Mouse (Mus musculus) kidney, adult 11 months (tissue): ENCODE data around the gene Gm28051.
A peak's percentile ranks its signal among the peaks of the same experiment; 100 is the strongest.

Experiments used
- DNase-seq: peaks from one replicate; pipeline ENCODE4 v3.0.0; 2022

Gene Gm28051

DNA sequence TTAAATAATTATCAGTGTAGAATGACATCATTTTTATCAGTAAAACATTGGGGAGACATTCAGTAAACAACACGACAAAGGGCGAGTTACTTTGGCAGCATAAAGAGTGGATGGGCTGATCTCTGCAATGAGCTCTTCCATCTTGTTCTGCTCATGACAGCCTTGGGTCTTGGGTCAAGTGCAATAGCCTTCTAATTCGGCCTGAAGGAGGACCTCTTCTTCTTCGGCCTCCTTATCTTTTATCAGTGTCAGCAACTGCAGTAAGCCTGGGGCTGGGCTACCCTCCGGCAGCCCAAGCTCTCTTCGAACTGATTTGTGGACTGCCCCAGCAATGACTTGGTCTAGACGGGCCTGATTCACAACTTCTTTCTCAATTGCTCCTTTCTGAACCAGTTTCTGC is 15.5 kb downstream of the Gm28051 start:
- no peak for DNase-seq

GRCm38 (mm10) chr12:102740285-102740684 is 17.3 kb downstream of the Gm28051 start:
- no peak for DNase-seq

DNA sequence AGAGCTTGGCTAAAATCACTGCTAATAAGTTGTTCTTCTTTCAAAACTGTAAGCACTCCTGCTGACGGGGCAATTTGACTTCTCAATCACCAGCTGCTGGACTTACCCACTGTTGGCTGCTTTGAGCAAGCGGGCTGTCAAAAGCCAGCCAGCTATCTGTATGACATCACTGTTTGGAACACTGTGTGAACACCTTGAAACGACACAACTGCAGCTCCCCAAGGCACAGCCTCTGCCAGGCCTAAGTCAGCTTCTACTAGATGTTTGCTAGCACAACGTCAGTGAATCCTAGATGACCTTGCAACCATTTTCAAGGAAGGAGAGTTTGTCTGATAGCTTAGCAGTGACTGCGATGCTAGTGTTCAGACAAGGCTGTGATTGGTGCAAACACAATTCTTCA is 18.5 kb downstream of the Gm28051 start:
- no peak for DNase-seq

DNA sequence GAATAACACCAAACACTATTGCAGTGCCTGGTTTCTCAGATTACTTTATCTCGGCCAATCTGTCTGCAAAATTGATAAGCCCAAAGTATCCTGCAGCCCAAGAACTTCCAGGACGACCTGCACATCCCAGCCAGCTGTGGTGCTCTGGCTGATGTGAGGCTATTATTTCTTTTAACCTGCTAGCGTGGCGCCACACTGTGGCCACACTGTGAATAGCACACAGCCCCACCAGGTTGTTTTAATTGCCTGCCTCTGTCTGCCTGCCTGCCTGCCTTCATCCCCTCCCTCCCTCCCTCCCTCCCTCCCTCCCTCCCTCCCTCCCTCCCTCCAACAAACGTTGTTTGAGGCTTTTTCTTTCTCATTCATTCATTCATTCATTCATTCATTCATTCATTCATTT is 24.2 kb downstream of the Gm28051 start:
- DNase-seq, result peak; percentile 55

- peak; percentile 31 for DNase-seq
Observed at GRCm38 (mm10) chr12:102730798-102731619, 26.6 kb downstream of the Gm28051 start.

- DNase-seq, result peak; percentile 82
Observed at GRCm38 (mm10) chr12:102729855-102730797, 27.4 kb downstream of the Gm28051 start.

DNA sequence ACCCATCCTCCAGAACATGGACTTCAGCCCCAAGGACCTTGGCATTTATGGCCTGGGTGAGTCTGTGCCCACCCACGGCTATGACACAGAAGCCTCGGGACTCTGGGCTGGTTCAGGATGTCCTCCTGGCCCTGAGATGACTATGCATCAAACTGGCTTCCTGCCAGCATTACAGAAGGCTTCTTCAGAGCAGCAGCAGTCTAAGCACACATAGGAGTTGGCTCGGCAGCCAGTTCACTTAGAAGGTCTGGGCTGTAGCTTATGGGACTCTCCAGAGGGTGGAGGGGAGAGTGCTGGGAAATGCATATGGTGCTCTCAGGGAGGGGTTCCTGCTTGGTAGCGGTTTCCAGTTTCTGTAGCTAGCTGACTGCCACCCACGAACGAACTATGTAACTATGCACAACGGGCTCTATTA is 31.8 kb downstream of the Gm28051 start:
- no peak for DNase-seq

DNA sequence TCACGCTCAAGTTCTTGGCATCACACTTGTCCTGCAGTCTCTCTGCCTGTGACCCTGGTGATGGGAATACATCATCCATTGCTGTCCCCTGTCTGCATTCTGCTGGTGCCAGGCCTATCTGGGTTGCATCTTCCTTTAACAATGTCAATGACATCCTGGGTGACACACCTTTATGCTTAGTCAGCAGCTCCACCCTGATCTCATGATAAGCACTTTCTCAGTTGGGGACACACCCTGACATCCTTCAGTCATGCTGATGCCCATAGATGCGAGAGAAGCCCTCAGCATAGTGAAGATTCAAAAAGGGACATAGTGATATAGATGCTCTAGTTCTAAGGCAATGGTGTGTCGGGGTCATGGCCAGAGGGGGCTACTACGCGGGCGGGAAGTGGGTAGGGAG is 32.4 kb downstream of the Gm28051 start:
- DNase-seq, result no peak

DNA sequence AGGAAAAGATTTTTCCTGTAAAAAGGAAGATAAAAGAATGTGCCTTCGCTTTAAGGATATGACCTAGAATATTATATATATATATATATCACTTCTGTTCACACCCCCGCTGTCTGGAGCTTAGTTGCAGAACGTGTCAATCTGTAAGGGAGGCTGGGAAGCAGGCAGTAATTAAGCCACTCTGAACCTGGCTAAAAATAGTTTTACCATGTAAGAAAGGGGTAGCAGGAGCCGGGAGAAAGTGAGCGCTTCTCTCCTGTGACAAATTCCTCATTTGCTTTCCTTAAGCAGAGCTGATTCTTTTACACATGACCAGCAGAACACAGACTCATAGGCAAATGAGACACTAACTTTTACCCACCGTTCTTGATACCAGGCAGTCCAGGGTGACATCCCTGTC is 33.7 kb downstream of the Gm28051 start:
- DNase-seq, result no peak

- DNase-seq, result no peak
Observed at GRCm38 (mm10) chr12:102722966-102723365, 34.6 kb downstream of the Gm28051 start.

DNA sequence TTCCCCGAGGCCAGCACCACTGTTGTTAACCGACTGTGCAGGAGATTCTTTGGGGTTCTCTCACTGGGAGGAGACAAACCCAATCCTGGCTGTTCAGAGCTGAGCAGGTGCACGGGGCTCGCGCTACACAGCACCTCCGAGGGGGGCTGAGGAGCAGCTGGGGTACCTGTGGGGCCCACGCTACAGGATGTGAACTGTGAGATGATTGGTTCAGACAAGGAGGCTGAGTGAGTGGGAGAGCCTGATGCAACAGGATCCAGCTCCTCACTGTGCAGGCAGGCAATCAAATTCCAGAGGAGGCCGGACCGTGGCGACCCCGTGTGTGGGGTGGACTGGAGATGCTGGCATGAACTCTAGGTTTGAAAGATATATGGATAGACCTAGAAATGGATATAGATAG is 35.1 kb downstream of the Gm28051 start:
- no peak for DNase-seq

DNA sequence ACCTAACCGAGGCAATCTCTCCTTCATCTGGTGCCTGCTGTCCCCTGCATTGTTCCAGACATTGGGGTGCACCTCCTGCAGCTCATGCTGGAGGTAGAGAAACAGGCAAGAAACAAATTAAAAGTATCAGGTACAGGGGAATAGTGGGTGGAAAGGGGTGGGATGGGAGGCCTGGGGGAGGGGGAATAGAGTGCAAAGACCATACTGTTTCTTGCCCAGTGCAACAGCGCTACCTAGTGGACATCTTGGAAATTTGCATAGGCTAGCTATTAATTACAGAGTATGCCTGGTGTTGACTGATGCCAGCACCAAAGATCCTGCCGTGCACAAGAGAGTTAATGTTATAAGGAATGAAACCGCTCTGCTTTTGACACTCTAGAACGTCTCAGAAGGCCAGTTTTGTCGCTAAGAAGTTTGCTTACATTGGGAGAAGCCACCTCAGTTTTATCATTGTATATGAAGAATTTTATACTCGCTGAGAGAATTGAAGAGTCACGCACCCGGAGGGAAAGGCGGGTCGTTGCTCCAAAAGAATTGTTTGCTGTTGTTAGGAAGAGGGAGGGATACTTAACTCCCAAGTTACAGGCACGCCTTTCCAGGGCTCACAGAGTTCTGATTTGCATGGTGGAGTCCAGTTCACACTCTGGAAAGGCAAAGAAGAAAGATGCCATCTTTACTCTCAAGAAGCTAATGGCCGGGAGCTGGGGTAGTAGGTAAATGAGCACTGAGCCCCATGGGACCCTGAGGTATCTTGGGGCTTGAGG is 37.8 kb downstream of the Gm28051 start:
- DNase-seq, result no peak

- no peak for DNase-seq
Observed at GRCm38 (mm10) chr12:102714654-102715395, 42.7 kb downstream of the Gm28051 start.

GRCm38 (mm10) chr12:102714116-102714515 is 43.4 kb downstream of the Gm28051 start:
- no peak for DNase-seq

GRCm38 (mm10) chr12:102713153-102713865 is 44.3 kb downstream of the Gm28051 start:
- no peak for DNase-seq

GRCm38 (mm10) chr12:102710851-102711375 is 46.7 kb downstream of the Gm28051 start:
- DNase-seq, result no peak

DNA sequence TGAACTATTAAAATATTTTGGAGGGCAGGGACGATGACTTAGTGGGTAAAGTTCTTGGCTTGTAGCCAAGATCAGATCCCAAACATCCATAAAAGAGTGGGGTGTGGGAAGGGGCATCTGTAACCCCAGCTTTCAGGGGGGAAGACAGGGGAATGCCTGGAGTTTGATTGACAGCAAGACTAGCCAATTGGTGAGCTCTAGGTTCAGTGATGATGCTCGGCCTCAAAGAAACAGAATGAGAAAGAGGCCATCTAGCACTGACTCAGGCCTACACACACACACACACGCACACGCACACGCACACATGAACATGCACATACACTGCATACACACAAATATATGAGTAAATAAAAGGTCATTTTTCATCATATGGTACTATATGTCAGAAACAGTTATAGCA is 47.7 kb downstream of the Gm28051 start:
- DNase-seq, result no peak

GRCm38 (mm10) chr12:102708220-102708619 is 49.3 kb downstream of the Gm28051 start:
- DNase-seq, result no peak

DNA sequence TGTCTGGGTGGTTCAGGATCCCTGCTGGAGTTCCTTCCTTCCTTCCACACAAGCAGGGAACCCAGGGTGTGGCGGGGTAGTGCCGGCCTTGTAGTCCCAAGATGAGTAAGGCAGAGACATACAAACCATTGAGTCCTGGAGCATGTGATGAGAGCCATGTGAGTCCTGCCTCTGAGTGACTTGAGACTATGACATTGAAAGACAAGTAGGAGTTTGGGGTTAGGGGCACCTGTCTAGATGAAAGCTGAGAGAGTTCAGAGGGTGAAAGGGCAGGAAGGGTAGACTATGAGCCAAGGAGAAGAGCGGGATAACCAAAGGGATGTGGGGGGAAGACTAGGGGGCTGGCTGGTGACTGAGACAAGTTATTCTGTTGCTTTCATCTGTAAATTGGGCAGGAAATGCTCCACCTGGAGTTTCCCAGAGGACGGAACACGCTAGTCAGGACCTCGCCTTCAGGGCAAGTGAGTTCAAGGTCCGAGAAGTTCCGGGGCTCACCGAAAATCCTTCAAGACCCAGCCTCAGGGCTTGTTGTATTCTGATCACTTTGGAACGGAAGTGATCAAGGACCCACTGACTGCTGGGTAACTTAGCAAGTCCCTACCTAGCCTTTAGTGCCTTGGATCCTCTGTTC is 50.6 kb downstream of the Gm28051 start:
- DNase-seq, result no peak

DNA sequence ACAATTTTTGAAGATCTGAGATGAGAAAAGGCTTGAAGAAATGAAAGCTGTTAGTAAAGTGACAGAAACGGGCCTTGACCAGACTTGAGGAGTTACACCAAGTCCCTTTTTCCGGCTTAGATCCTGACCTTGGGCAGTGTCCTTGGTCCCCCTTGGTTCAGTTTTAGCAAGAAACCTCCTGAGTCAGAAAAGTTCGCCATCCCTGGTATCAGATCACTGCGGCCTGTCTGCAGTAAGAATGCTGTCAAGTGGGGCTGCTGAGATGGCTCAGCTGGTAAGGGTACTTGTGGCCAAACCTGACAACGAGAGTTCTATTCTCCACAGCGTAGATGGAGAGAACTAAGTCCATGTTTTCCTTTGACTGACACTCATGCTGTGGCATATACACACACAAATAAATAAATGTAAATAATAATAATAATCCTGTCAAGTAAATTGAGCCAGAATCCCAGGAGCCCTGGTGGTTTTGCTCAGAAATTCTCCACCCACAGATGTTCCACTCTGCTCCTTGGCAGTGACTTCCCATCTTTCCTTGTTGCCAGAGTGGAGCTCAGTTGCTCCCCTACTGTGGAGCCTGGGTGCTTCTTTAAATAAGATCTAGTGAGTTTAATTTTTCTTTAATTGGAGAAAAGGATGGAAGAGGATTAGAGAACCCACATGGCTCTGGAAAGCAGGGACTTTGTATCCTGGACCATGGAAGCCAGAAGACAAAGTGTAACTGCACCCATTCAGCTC is 51.5 kb downstream of the Gm28051 start:
- no peak for DNase-seq
